8 mouse cellular contexts compared by ENCODE assay signal in the genomic region with DNA sequence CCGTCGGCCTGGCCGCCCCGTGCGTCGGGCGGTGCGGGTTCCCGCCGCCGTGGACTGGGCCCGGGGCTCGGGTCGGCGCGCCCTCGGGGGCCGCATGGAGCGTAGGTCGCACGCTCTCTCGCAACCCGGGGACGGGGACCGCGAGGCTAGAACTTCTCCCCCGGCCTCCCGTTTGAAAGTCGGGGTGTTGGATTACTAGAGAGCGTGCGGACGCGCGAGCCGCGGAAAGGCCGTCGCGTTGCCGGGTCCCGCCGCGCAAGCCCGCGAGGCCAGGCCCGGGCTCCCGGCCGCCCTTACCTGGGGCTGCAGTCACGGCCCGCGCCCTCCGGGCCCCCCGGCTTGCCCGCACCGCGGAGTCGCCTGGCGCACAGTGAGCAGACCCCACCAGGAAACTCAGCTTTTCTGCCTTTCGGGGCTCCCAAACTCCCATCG. TPM values are rescaled to one million over a fixed set of nuclear protein-coding genes. Genes with fewer than 3 reads are reported as not detected.
DNase-seq lines count a peak whose midpoint lies in the region; ATAC-seq and TF ChIP-seq lines count a peak whose summit lies in the region.

No protein-coding gene starts in this region.

- no peak for TF ChIP-seq EP300 in lung, postnatal 0 days (IDR thresholded peaks at IDR 0.05)

- peak overlapping the region; percentile 99 for H3K9ac ChIP-seq in heart, embryonic 12.5 days
- H3K9ac ChIP-seq in kidney, postnatal 0 days (ENCODE audit: low read depth, low read length), result peak overlapping the region; percentile 100
- peak overlapping the region; percentile 99 for H3K9ac ChIP-seq in lung, postnatal 0 days (replicated peaks; ENCODE audit: low read depth)

- no peaks in the 10 kb centered on the region for H3K36me3 ChIP-seq in E14TG2a.4 (ENCODE audit: insufficient read depth, low read length)
- no peaks in the 10 kb centered on the region for H3K36me3 ChIP-seq in heart, embryonic 12.5 days
- H3K36me3 ChIP-seq in kidney, postnatal 0 days (ENCODE audit: insufficient read depth, low read length), result no peaks in the 10 kb centered on the region
- H3K36me3 ChIP-seq in lung, postnatal 0 days (ENCODE audit: insufficient read depth, low read length), result no peaks in the 10 kb centered on the region

- ATAC-seq in erythroblast, adult 5-6 weeks (replicated peaks; ENCODE audit: low FRiP score, poor library complexity, severe bottlenecking), result 0 out of 2 replicates have a peak, but pooled peaks have one; percentile 22
- peak; percentile 31; the same call in 1 of the 2 replicates for ATAC-seq in heart, embryonic 12.5 days (ENCODE audit: insufficient number of reproducible peaks, low FRiP score)
- ATAC-seq in kidney, postnatal 0 days (replicated peaks; ENCODE audit: low FRiP score, low read depth), result peak; percentile 62
- peak; percentile 43 for ATAC-seq in lung, postnatal 0 days

- H3K4me2 ChIP-seq in heart, embryonic 12.5 days, result peak overlapping the region; percentile 75
- peak overlapping the region; percentile 72 for H3K4me2 ChIP-seq in kidney, postnatal 0 days (ENCODE audit: low read length)
- peak overlapping the region; percentile 68 for H3K4me2 ChIP-seq in lung, postnatal 0 days (replicated peaks; ENCODE audit: low read depth, low read length)

- peak overlapping the region; percentile 99 for H3K27ac ChIP-seq in heart, embryonic 12.5 days (ENCODE audit: poor library complexity, severe bottlenecking)
- H3K27ac ChIP-seq in kidney, postnatal 0 days, result peak overlapping the region; percentile 99
- peak overlapping the region; percentile 99 for H3K27ac ChIP-seq in lung, postnatal 0 days (ENCODE audit: low read length)

- 0% methylated on average over 60 of the region's 60 CpGs for WGBS in heart, embryonic 12.5 days
- 0% methylated on average over 60 of the region's 60 CpGs for WGBS in kidney, postnatal 0 days
- WGBS in lung, postnatal 0 days, result under 1% methylated on average over 25 of the region's 60 CpGs

- peaks cover 26% of the 10 kb centered on the region for H3K4me1 ChIP-seq in E14TG2a.4 (replicated peaks; ENCODE audit: low read depth, low read length)
- peaks cover 24% of the 10 kb centered on the region for H3K4me1 ChIP-seq in heart, embryonic 12.5 days (replicated peaks)
- peaks cover 5% of the 10 kb centered on the region; the same call in 1 of the 2 replicates for H3K4me1 ChIP-seq in kidney, postnatal 0 days (replicated peaks; ENCODE audit: insufficient read depth, low read length)
- H3K4me1 ChIP-seq in lung, postnatal 0 days (ENCODE audit: insufficient read depth, low read depth, low read length), result peaks cover 11% of the 10 kb centered on the region; the same call in 1 of the 2 replicates

- H3K9me3 ChIP-seq in E14TG2a.4 (ENCODE audit: low read length), result no peaks in the 10 kb centered on the region
- no peaks in the 10 kb centered on the region for H3K9me3 ChIP-seq in heart, embryonic 12.5 days (replicated peaks)
- H3K9me3 ChIP-seq in kidney, postnatal 0 days (replicated peaks; ENCODE audit: low read length), result no peaks in the 10 kb centered on the region
- H3K9me3 ChIP-seq in lung, postnatal 0 days (ENCODE audit: low read length), result no peaks in the 10 kb centered on the region

- TF ChIP-seq CTCF in E14TG2a.4 (conservative IDR thresholded peaks at IDR 0.05; ENCODE audit: low read length), result no peak
- TF ChIP-seq CTCF in kidney, postnatal 0 days (IDR thresholded peaks at IDR 0.05; ENCODE audit: low read depth), result no peak
- TF ChIP-seq CTCF in lung, postnatal 0 days (IDR thresholded peaks at IDR 0.05), result no peak

- H3K27me3 ChIP-seq in E14TG2a.4 (ENCODE audit: insufficient read depth, low read length), result peaks cover 5% of the 10 kb centered on the region; the same call in 1 of the 2 replicates
- no peaks in the 10 kb centered on the region for H3K27me3 ChIP-seq in heart, embryonic 12.5 days (replicated peaks)
- no peaks in the 10 kb centered on the region for H3K27me3 ChIP-seq in kidney, postnatal 0 days (ENCODE audit: insufficient read depth, low read length)
- no peaks in the 10 kb centered on the region for H3K27me3 ChIP-seq in lung, postnatal 0 days (replicated peaks; ENCODE audit: insufficient read depth, low read length)

- H3K4me3 ChIP-seq in E14TG2a.4 (replicated peaks; ENCODE audit: low read length), result peak overlapping the region; percentile 91
- H3K4me3 ChIP-seq in heart, embryonic 12.5 days, result peak overlapping the region; percentile 97
- H3K4me3 ChIP-seq in kidney, postnatal 0 days (replicated peaks; ENCODE audit: low read depth, low read length), result peak overlapping the region; percentile 98
- H3K4me3 ChIP-seq in lung, postnatal 0 days (ENCODE audit: low read depth, low read length), result peak overlapping the region; percentile 100

- peak; percentile 16 to 28 for DNase-seq in adrenal gland, postnatal 4 days (ENCODE audit: low spot score in 2 of 2)
- DNase-seq in kidney, postnatal 0 days (ENCODE audit: low spot score), result peak; percentile 38
- peak; percentile 32 for DNase-seq in lung, postnatal 0 days (ENCODE audit: low spot score)
- DNase-seq in right cerebral cortex, adult 2 months (ENCODE audit: low spot score in 2 of 2), result peak; percentile 29 to 62
- peak; percentile 54 to 60 for DNase-seq in urinary bladder, postnatal 4 days (ENCODE audit: low spot score in 2 of 2)

RNA-seq across cellular contexts. Expression of a gene that starts 1.7 kb away (rescaled TPM):
- total RNA-seq in adrenal gland, postnatal 4 days (2021), result 100 to 1,000 TPM; 133 to 137 TPM
- 29.4 and 31.1 TPM in 2 replicates for total RNA-seq in erythroblast, adult 5-6 weeks (2015; ENCODE audit: low replicate concordance)
- total RNA-seq in erythroblast, adult 5-6 weeks (2017; ENCODE audit: low replicate concordance), result 39.3 and 52.5 TPM in 2 replicates
- polyA plus RNA-seq in heart, embryonic 12.5 days (2016; fragmentation: Nextera tagmentation; extraction: Ambion mirVana), result 170 and 175 TPM in 2 replicates
- polyA plus RNA-seq in kidney, postnatal 0 days (2015; fragmentation: Nextera tagmentation; extraction: Ambion mirVana), result 137 and 143 TPM in 2 replicates
- 143 and 167 TPM in 2 replicates for polyA plus RNA-seq in lung, postnatal 0 days (2015; fragmentation: Nextera tagmentation; extraction: Ambion mirVana)

Comparison
In these comparisons a context has a peak if more than half of its experiments do, and no peak if none do; other contexts are left out.
1. Peak in every context shown above with its lines: DNase-seq, ATAC-seq, H3K4me3 ChIP-seq and H3K27ac ChIP-seq.